Mouse (Mus musculus): ENCODE results near the gene Wap. TPM values are rescaled to one million over a fixed set of nuclear protein-coding genes. Genes with fewer than 3 reads are reported as not detected.

The Wap gene
- total RNA-seq, 2 experiments from 2014 or later = not detected

DNA sequence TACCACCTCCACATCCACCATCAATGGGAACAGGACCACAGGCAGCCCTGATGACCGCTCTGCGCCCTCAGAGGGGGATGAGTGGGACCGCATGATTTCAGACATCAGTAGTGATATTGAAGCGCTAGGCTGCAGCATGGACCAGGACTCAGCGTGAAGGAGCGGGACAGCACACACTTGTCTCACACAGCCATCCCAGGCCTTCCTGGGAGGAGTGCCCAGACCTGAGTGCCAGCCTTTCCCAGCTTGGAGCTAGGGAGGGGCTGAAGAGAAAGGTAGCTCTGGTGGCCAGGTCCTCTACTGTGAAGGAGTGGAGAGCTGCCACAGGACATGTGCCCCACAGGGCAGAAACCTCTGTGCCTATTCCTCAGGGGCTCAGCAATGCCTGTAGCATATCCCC lies 42.2 kb downstream of the Wap start:
- no peak for DNase-seq

- no peak for DNase-seq
Observed at GRCm38 (mm10) chr11:6595339-6595738, 43.1 kb downstream of the Wap start.

DNA sequence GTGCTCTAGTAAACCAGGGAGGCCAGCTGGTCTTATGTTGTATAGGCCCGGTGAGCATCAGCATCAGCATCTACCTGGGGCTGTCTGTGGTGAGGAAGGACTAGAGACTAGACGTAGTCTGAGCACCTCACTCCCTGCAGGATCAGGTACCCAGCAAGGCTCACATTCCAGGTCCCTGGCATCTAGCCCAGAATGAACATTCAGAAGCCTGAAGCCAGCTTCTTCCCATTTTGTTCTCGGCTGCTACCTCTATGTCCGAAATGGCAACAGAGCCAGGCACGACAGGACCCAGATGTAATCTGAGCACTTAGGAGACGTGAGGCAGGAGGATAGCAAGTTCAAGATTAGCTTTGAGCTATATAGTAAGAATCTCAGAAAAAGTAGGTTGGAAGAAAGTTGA lies 43.6 kb downstream of the Wap start:
- DNase-seq = no peak

DNA sequence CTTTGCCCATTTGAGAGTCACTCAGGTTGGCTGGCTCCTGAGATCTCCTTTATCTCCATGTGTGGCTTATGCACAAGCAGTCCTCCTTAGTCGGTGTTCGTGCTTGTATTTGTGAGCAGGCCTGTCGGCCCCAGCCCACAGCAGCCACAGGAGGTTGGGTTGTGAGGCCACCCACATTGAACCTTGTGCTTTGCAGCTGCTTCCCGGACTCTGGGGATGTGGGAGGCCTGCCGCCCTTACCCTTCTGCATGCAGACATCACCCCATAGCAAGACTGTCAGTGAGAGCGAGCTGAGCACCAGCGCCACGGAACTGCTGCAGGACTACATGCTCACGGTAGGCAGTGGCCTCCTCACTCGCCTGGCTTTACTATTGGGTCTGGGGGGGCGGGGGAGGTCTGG lies 45.0 kb downstream of the Wap start:
- DNase-seq = no peak

- DNase-seq = no peak
Observed at GRCm38 (mm10) chr11:6590933-6591675, 47.3 kb downstream of the Wap start.

GRCm38 (mm10) chr11:6589838-6590237 lies 48.6 kb downstream of the Wap start:
- no peak for DNase-seq

DNA sequence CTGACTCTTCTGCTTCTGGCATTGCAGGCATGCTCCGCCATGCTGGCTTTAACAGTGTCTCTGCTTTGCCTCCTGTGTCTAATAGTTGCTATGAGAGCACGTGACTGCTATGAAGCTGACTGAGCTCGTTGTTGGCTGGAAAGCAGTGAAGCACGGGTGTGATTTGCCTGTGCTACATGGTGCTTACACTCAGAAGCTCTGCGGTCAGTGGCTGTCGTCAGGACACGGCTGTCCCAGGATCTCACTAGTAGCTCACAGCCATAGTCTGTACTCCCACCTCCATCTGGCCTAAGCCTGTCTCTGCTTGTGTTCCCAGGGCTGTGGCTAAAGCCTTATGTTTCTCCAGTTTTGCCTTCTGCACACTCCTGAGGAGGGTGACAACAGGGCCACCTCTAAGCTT lies 50.1 kb downstream of the Wap start:
- DNase-seq = no peak

DNA sequence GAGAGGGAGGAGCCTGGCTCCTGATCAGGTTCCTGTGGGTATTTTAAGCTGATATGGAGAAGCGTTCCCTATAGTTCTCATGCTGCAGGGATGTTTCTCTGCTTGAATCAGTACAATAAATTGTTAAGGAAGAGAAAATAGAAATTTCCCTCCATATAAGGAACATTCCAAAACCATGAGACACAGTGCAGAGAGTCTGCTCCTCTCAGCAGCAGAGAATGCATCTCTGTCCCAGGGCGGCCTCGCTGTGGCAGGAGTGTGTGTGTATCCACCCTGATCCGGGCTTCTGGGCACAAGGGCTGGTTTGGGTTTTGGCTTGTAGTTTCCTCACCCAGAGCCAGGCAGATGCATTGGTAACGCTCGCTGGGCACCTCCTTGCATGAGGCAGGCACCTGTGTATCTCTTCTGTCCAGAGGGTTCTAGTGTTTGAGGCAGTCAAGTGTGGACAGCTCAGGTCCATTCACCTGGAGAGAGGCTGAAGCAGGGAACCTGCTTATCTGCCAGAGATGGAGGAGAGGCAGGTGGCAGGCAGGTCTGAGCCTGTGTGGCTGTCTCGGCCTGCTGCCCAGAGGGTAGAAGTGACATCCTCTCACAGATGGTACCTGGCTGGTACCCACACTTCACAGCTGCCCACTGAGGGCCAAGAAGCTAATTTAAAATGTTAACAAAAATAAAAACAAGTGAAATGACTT lies 51.0 kb downstream of the Wap start:
- no peak for DNase-seq

GRCm38 (mm10) chr11:6586660-6587059 lies 51.8 kb downstream of the Wap start:
- DNase-seq = no peak

GRCm38 (mm10) chr11:6585748-6586147 lies 52.7 kb downstream of the Wap start:
- no peak for DNase-seq

Other genes with a start within 250 kb of the Wap start
- gene Zmiz2, start 249.6 kb downstream of the Wap start, total RNA-seq (2021) = 10 to 100 TPM; 37.4 to 43.0 TPM
- gene Ppia, start 223.2 kb downstream of the Wap start, total RNA-seq (2021) = 100 to 1,000 TPM; 197 to 277 TPM
- 10 to 100 TPM; 44.6 TPM for gene H2afv, start 194.2 kb downstream of the Wap start, total RNA-seq (2021)
- gene Purb, start 162.7 kb downstream of the Wap start, total RNA-seq (2021) = 10 to 100 TPM; 21.8 to 21.9 TPM
- 1 to 10 TPM in 1 of 2 experiments, under 1 TPM in 1; 0.56 to 1.0 TPM for gene Myo1g, start 117.7 kb downstream of the Wap start, total RNA-seq (2021)
- 10 to 100 TPM; 20.1 to 20.8 TPM for gene Ccm2, start 91.8 kb downstream of the Wap start, total RNA-seq (2021)
- gene Nacad, start 32.6 kb downstream of the Wap start, total RNA-seq (2021) = under 1 TPM; 0.32 to 0.41 TPM
- gene Tbrg4, start 12.6 kb downstream of the Wap start, total RNA-seq (2021) = 10 to 100 TPM; 67.6 to 72.3 TPM
- under 1 TPM; 0.29 to 0.72 TPM for gene Ramp3, start 19.9 kb upstream of the Wap start, total RNA-seq (2021)
- not detected for gene Gm11983, start 199.0 kb upstream of the Wap start, total RNA-seq (2021)